Mouse (Mus musculus) megakaryocyte, embryonic 14.5 days (primary cell): ENCODE data around the gene Fyn. TPM values are rescaled to one million over a fixed set of nuclear protein-coding genes. Genes with fewer than 3 reads are reported as not detected.

ENCODE experiments used
- H3K27me3 ChIP-seq: replicated peaks from 2 replicates; pipeline ENCODE3; 2012; ENCODE audit warnings: inconsistent platforms
- H3K36me3 ChIP-seq: replicated peaks from 2 replicates; pipeline ENCODE3; 2012; ENCODE audit warnings: low read length, inconsistent platforms, mixed read lengths
- H3K4me1 ChIP-seq: 2 replicates; pipeline ENCODE4 v1.6.1; 2012; ENCODE audit warnings: inconsistent platforms
- H3K4me3 ChIP-seq: replicated peaks from 2 replicates; pipeline ENCODE3; 2012; ENCODE audit warnings: moderate library complexity, mild to moderate bottlenecking, inconsistent platforms
- H3K9me3 ChIP-seq: 2 replicates; pipeline ENCODE4 v1.6.1; 2012; ENCODE audit warnings: inconsistent platforms
- FLI1 ChIP-seq: IDR thresholded peaks from 2 replicates; pipeline ENCODE4 v1.6.1; 2012; ENCODE audit warnings: low read length, inconsistent platforms, mixed read lengths
- GATA1 ChIP-seq: IDR thresholded peaks from 3 replicates; pipeline ENCODE4 v1.6.1; 2012; ENCODE audit warnings: mixed read lengths, low read length, inconsistent platforms, borderline replicate concordance
- polyA plus RNA-seq: library from polyadenylated mRNA; stranded (reverse); fragments of >175 nt; gene quantifications from 2 replicates; pipeline ENCODE4 v1.2.3, GENCODE M21; 2012; ENCODE audit warnings: low replicate concordance; ENCODE audit not compliant: insufficient read depth

Gene Fyn
- polyA plus RNA-seq, 1 experiment = 43.3 TPM

GRCm38 (mm10) chr10:39562383-39562782 lies 193.7 kb downstream of the Fyn start:
- no peak overlapping the region for H3K4me3 ChIP-seq
- no peak for TF ChIP-seq GATA1
- no peak for TF ChIP-seq FLI1
- H3K4me1 ChIP-seq = peaks cover 33% of the 10 kb centered on the region
- H3K9me3 ChIP-seq = no peaks in the 10 kb centered on the region
- peaks cover 99% of the 10 kb centered on the region for H3K36me3 ChIP-seq
- H3K27me3 ChIP-seq = no peaks in the 10 kb centered on the region

GRCm38 (mm10) chr10:39563552-39564223 lies 195.0 kb downstream of the Fyn start:
- Histone ChIP-seq H3K36me3 (peaks cover 92% of the 10 kb centered on the region), H3K9me3 (no peaks in the 10 kb centered on the region)

GRCm38 (mm10) chr10:39566901-39567300 lies 198.2 kb downstream of the Fyn start:
- Histone ChIP-seq H3K4me3 (no peak overlapping the region), H3K27me3 (peaks cover 2% of the 10 kb centered on the region), H3K4me1 (peaks cover 15% of the 10 kb centered on the region), H3K36me3 (peaks cover 60% of the 10 kb centered on the region), H3K9me3 (no peaks in the 10 kb centered on the region)
- TF ChIP-seq FLI1 (no peak), GATA1 (no peak)

More at GRCm38 (mm10) chr10:39563552-39564223, 195.0 kb downstream of the Fyn start:
- no peak for TF ChIP-seq GATA1
- TF ChIP-seq FLI1 = no peak
- Histone ChIP-seq H3K4me1 (peaks cover 23% of the 10 kb centered on the region), H3K27me3 (no peaks in the 10 kb centered on the region), H3K4me3 (no peak overlapping the region)

- Histone ChIP-seq H3K36me3 (peaks cover 39% of the 10 kb centered on the region), H3K27me3 (peaks cover 15% of the 10 kb centered on the region), H3K9me3 (no peaks in the 10 kb centered on the region), H3K4me3 (no peak overlapping the region), H3K4me1 (peaks cover 21% of the 10 kb centered on the region)
- TF ChIP-seq FLI1 = no peak
- TF ChIP-seq GATA1 = no peak
These were observed 200.3 kb downstream of the Fyn start for GRCm38 (mm10) chr10:39568991-39569390.

- no peak overlapping the region for H3K4me3 ChIP-seq
- peaks cover 21% of the 10 kb centered on the region for H3K27me3 ChIP-seq
- H3K36me3 ChIP-seq = peaks cover 19% of the 10 kb centered on the region
- TF ChIP-seq FLI1 (no peak), GATA1 (no peak)
- peaks cover 24% of the 10 kb centered on the region for H3K4me1 ChIP-seq
- H3K9me3 ChIP-seq = peaks cover 5% of the 10 kb centered on the region; the same call in 1 of the 2 replicates
These were observed 202.4 kb downstream of the Fyn start for GRCm38 (mm10) chr10:39571011-39571410.

GRCm38 (mm10) chr10:39572050-39572671 lies 203.5 kb downstream of the Fyn start:
- peaks cover 8% of the 10 kb centered on the region for H3K36me3 ChIP-seq
- no peak overlapping the region for H3K4me3 ChIP-seq
- peaks cover 5% of the 10 kb centered on the region; the same call in 1 of the 2 replicates for H3K9me3 ChIP-seq
- H3K4me1 ChIP-seq = peaks cover 24% of the 10 kb centered on the region
- no peak for TF ChIP-seq GATA1
- TF ChIP-seq FLI1 = no peak
- H3K27me3 ChIP-seq = peaks cover 29% of the 10 kb centered on the region

- H3K9me3 ChIP-seq = peaks cover 5% of the 10 kb centered on the region; the same call in 1 of the 2 replicates
- no peak for TF ChIP-seq FLI1
- H3K4me3 ChIP-seq = no peak overlapping the region
- peaks cover 5% of the 10 kb centered on the region for H3K36me3 ChIP-seq
- peaks cover 33% of the 10 kb centered on the region for H3K27me3 ChIP-seq
- peaks cover 24% of the 10 kb centered on the region for H3K4me1 ChIP-seq
These were observed 204.0 kb downstream of the Fyn start for GRCm38 (mm10) chr10:39572672-39573051.

GRCm38 (mm10) chr10:39576466-39576865 lies 207.8 kb downstream of the Fyn start:
- peaks cover 56% of the 10 kb centered on the region for H3K27me3 ChIP-seq
- H3K36me3 ChIP-seq = no peaks in the 10 kb centered on the region
- no peak for TF ChIP-seq FLI1
- TF ChIP-seq GATA1 = no peak
- peaks cover 10% of the 10 kb centered on the region; the same call in 1 of the 2 replicates for H3K4me1 ChIP-seq
- H3K4me3 ChIP-seq = no peak overlapping the region
- H3K9me3 ChIP-seq = peaks cover 5% of the 10 kb centered on the region; the same call in 1 of the 2 replicates

- TF ChIP-seq FLI1 (no peak), GATA1 (no peak)
- Histone ChIP-seq H3K27me3 (peaks cover 71% of the 10 kb centered on the region), H3K4me3 (no peak overlapping the region), H3K9me3 (no peaks in the 10 kb centered on the region), H3K36me3 (no peaks in the 10 kb centered on the region), H3K4me1 (peaks cover 6% of the 10 kb centered on the region; the same call in 1 of the 2 replicates)
These were observed 211.8 kb downstream of the Fyn start for GRCm38 (mm10) chr10:39580477-39580876.

GRCm38 (mm10) chr10:39582385-39582784 lies 213.7 kb downstream of the Fyn start:
- no peak for TF ChIP-seq GATA1
- no peak for TF ChIP-seq FLI1
- no peaks in the 10 kb centered on the region for H3K36me3 ChIP-seq
- no peak overlapping the region for H3K4me3 ChIP-seq
- peaks cover 67% of the 10 kb centered on the region for H3K27me3 ChIP-seq
- peaks cover 10% of the 10 kb centered on the region for H3K9me3 ChIP-seq
- peaks cover 6% of the 10 kb centered on the region; the same call in 1 of the 2 replicates for H3K4me1 ChIP-seq
